Comparison of ENCODE assay signal across 12 mouse cellular contexts in genomic region chr14:121963942-121964335, GRCm38 (mm10). TPM values are rescaled to one million over a fixed set of nuclear protein-coding genes. Genes with fewer than 3 reads are reported as not detected.
DNase-seq lines count a peak whose midpoint lies in the region; ATAC-seq and TF ChIP-seq lines count a peak whose summit lies in the region.
"Had no signal": no experiment of that assay in that cellular context is flagged by ENCODE, and none has a peak within 500 bp of the region (broad histone marks: within the 10 kb centered on the region; RNA-seq: fewer than 3 reads in every experiment).

No protein-coding gene starts in this region.

- no peaks in the 10 kb centered on the region for H3K27me3 ChIP-seq in heart, embryonic 15.5 days
- H3K27me3 ChIP-seq in spleen, adult 2 months (ENCODE audit: control insufficient read depth, insufficient read depth, low read length): no peaks in the 10 kb centered on the region
- H3K27me3 ChIP-seq in limb, embryonic 15.5 days: no peaks in the 10 kb centered on the region

- DNase-seq in heart, postnatal 4 days: no peak
- no peak for DNase-seq in spleen, adult 2 months (ENCODE audit: low read depth in 1 of 2, low spot score in 2 of 2)
- no peak for DNase-seq in spleen, postnatal 10 days (ENCODE audit: low spot score in 2 of 2)
- no peak for DNase-seq in layer of hippocampus, adult 8-10 months (ENCODE audit: low spot score in 2 of 2)
- no peak for DNase-seq in urinary bladder, postnatal 10 days (ENCODE audit: low spot score)
- DNase-seq in thymus, adult 18-20 months: no peak
- DNase-seq: adrenal gland, postnatal 36 days; spleen, adult 18-20 months had no signal

- no peak for TF ChIP-seq POLR2A in spleen, adult 2 months (IDR thresholded peaks at IDR 0.05; ENCODE audit: low read depth, low read length)

- H3K4me2 ChIP-seq in heart, embryonic 15.5 days: peak overlapping the region; percentile 45
- H3K4me2 ChIP-seq in limb, embryonic 15.5 days: no peak overlapping the region

- WGBS in heart, embryonic 15.5 days: 21% methylated on average over 4 of the region's 4 CpGs
- WGBS in spleen, adult 2 months: 21% methylated on average over 4 of the region's 4 CpGs
- 30% methylated on average over 4 of the region's 4 CpGs for WGBS in limb, embryonic 15.5 days

- H3K27ac ChIP-seq in heart, embryonic 15.5 days: peak overlapping the region; percentile 64
- H3K27ac ChIP-seq in spleen, adult 2 months (ENCODE audit: insufficient read depth, low read length): peak overlapping the region; percentile 94
- H3K27ac ChIP-seq in limb, embryonic 15.5 days: 0 out of 2 replicates have a peak overlapping the region, but pooled peaks have one; percentile 22

- no peak overlapping the region for H3K9ac ChIP-seq in heart, embryonic 15.5 days
- no peak overlapping the region for H3K9ac ChIP-seq in limb, embryonic 15.5 days

- H3K9me3 ChIP-seq in heart, embryonic 15.5 days (replicated peaks): no peaks in the 10 kb centered on the region
- no peaks in the 10 kb centered on the region for H3K9me3 ChIP-seq in limb, embryonic 15.5 days

- no peak for TF ChIP-seq CTCF in spleen, adult 2 months (IDR thresholded peaks at IDR 0.05; ENCODE audit: extremely low read depth, insufficient read depth, insufficient read length, insufficient replicate concordance)

- ATAC-seq in heart, embryonic 15.5 days (replicated peaks; ENCODE audit: insufficient number of reproducible peaks, insufficient read depth, low FRiP score, low read depth): no peak; the same call in 1 of the 2 replicates
- ATAC-seq in limb, embryonic 15.5 days (ENCODE audit: insufficient number of reproducible peaks, low FRiP score, low TSS enrichment, low read depth): no peak

- H3K36me3 ChIP-seq in heart, embryonic 15.5 days: no peaks in the 10 kb centered on the region
- H3K36me3 ChIP-seq in spleen, adult 2 months (ENCODE audit: control insufficient read depth, insufficient read depth, low read length): peaks cover 6% of the 10 kb centered on the region; the same call in 1 of the 2 replicates
- no peaks in the 10 kb centered on the region for H3K36me3 ChIP-seq in limb, embryonic 15.5 days

- H3K4me3 ChIP-seq in heart, embryonic 15.5 days: peak overlapping the region; percentile 15
- peak overlapping the region; percentile 56 for H3K4me3 ChIP-seq in spleen, adult 2 months (ENCODE audit: extremely low read depth, insufficient read depth, insufficient read length)
- H3K4me3 ChIP-seq in limb, embryonic 15.5 days: 0 out of 2 replicates have a peak overlapping the region, but pooled peaks have one; percentile 4
- H3K4me3 ChIP-seq: myocyte had no signal

- H3K4me1 ChIP-seq in heart, embryonic 15.5 days (replicated peaks): peaks cover 42% of the 10 kb centered on the region
- peaks cover 23% of the 10 kb centered on the region for H3K4me1 ChIP-seq in spleen, adult 2 months (ENCODE audit: control insufficient read depth, insufficient read depth, insufficient read length)
- H3K4me1 ChIP-seq in limb, embryonic 15.5 days: 0 out of 2 replicates have a peak, but pooled peaks cover 4% of the 10 kb centered on the region

RNA-seq across cellular contexts. Expression of gene Gpr183, which starts 1.1 kb away (rescaled TPM):
- polyA plus RNA-seq in heart, embryonic 15.5 days (2015; fragmentation: Nextera tagmentation; extraction: Ambion mirVana): 1.8 and 3.1 TPM in 2 replicates
- total RNA-seq in heart, postnatal 4 days (2021): 1 to 10 TPM; 2.8 to 3.3 TPM
- polyA plus RNA-seq in spleen, adult 2 months (2012; rRNA removed): 19.3 and 21.5 TPM in 2 replicates
- 3.9 and 5.0 TPM in 2 replicates for polyA plus RNA-seq in limb, embryonic 15.5 days (2015; fragmentation: Nextera tagmentation; extraction: Ambion mirVana)
- 1 to 10 TPM in 2 of 4 experiments, under 1 TPM in 2; 0.50 to 7.3 (median 2.6) TPM for total RNA-seq in layer of hippocampus, adult 8-10 months (2022)

RNA-seq across cellular contexts. Expression of gene Gpr18, which starts 48.4 kb away (rescaled TPM):
- 0.21 and 0.93 TPM in 2 replicates for polyA plus RNA-seq in heart, embryonic 15.5 days (2015; fragmentation: Nextera tagmentation; extraction: Ambion mirVana)
- total RNA-seq in heart, postnatal 4 days (2021): not detected
- 91.9 and 111 TPM in 2 replicates for polyA plus RNA-seq in spleen, adult 2 months (2012; rRNA removed)
- 0.15 and 0.30 TPM in 2 replicates for polyA plus RNA-seq in limb, embryonic 15.5 days (2015; fragmentation: Nextera tagmentation; extraction: Ambion mirVana)
- total RNA-seq in layer of hippocampus, adult 8-10 months (2022): not detected
- total RNA-seq: left cerebral cortex, postnatal 25 days had no signal
- polyA plus RNA-seq: myocyte had no signal

Comparison
In these comparisons a context has a peak if more than half of its experiments do, and no peak if none do; other contexts are left out.
1. H3K27ac ChIP-seq: peak in every context shown above with its lines; median percentile 94 in spleen, adult 2 months; 64 in heart, embryonic 15.5 days; 22 in limb, embryonic 15.5 days.
2. H3K4me3 ChIP-seq: peak in every context shown above with its lines; median percentile 56 in spleen, adult 2 months; 15 in heart, embryonic 15.5 days; 4 in limb, embryonic 15.5 days.
3. RNA of gene Gpr18, which starts 48.4 kb away (polyA plus RNA-seq): 91.9 to 111 TPM in spleen, adult 2 months; 0.21 to 0.93 TPM in heart, embryonic 15.5 days and 0.15 to 0.30 TPM in limb, embryonic 15.5 days; every median in the first group is over 10 times any median in the second.